Mouse (Mus musculus) midbrain, postnatal 0 days (tissue): ENCODE measurements around the gene Olfr548-ps1. TPM values are rescaled to one million over a fixed set of nuclear protein-coding genes. Genes with fewer than 3 reads are reported as not detected.

Experiments used
- ATAC-seq: fragments of 200-750 bp; cut with Nextera tagmentation; 2 replicates; pipeline ENCODE4 v1.8.0; 2017; ENCODE audit warnings: moderate number of reproducible peaks, mild to moderate bottlenecking, moderate TSS enrichment, moderate library complexity; ENCODE audit not compliant: low FRiP score
- DNase-seq: peaks from one replicate; pipeline ENCODE4 v3.0.0-alpha.2; 2015; ENCODE audit warnings: low spot score
- H3K27ac ChIP-seq: fragments of 300-500 bp; sonication (generic); 2 replicates; pipeline ENCODE4 v1.5.1; 2014; ENCODE audit warnings: low read depth, mild to moderate bottlenecking, low read length, mixed read lengths
- H3K27me3 ChIP-seq: fragments of 300-500 bp; sonication (generic); 2 replicates; pipeline ENCODE4 v1.6.1; 2014; ENCODE audit warnings: low read length, control low read depth, mixed read lengths; ENCODE audit not compliant: insufficient read depth
- H3K36me3 ChIP-seq: fragments of 300-500 bp; sonication (generic); 2 replicates; pipeline ENCODE4 v1.6.1; 2014; ENCODE audit warnings: low read length, control low read depth, mixed read lengths; ENCODE audit not compliant: insufficient read depth
- H3K4me1 ChIP-seq: fragments of 300-500 bp; sonication (generic); 2 replicates; pipeline ENCODE4 v1.6.1; 2014; ENCODE audit warnings: mild to moderate bottlenecking, control low read depth, antibody characterized with exemption, low read length, mixed read lengths; ENCODE audit not compliant: insufficient read depth
- H3K4me2 ChIP-seq: fragments of 300-500 bp; sonication (generic); 2 replicates; pipeline ENCODE4 v1.6.1; 2014; ENCODE audit warnings: low read depth, mild to moderate bottlenecking, low read length, mixed read lengths; ENCODE audit not compliant: poor library complexity, severe bottlenecking
- H3K4me3 ChIP-seq: fragments of 300-500 bp; sonication (generic); 2 replicates; pipeline ENCODE4 v1.5.1; 2014; ENCODE audit warnings: low read depth, mild to moderate bottlenecking, low read length, moderate library complexity
- H3K9ac ChIP-seq: fragments of 300-500 bp; sonication (generic); replicated peaks from 2 replicates; pipeline ENCODE4 v1.6.1; 2014; ENCODE audit warnings: mild to moderate bottlenecking, low read length, moderate library complexity, mixed read lengths; ENCODE audit not compliant: poor library complexity, severe bottlenecking
- H3K9me3 ChIP-seq: fragments of 300-500 bp; sonication (generic); 2 replicates; pipeline ENCODE4 v1.6.1; 2016; ENCODE audit warnings: low read length, control low read depth
- CTCF ChIP-seq: IDR thresholded peaks from 2 replicates; pipeline ENCODE4 v1.5.1; 2016; ENCODE audit warnings: antibody characterized with exemption, mild to moderate bottlenecking
- WGBS: fragments of 180-500 bp; shearing (Covaris S2); extraction: QIAGEN DNeasy Blood & Tissue Kit; methylation state at CpG from one replicate; pipeline ENCODE4 v1.1.7; 2014; 5-methylcytosine and 5-hydroxymethylcytosine counted together
- polyA plus RNA-seq: library from polyadenylated mRNA; unstranded; fragments of >200 nt; fragmentation: Nextera tagmentation; extraction: Ambion mirVana; gene quantifications from 2 replicates; pipeline ENCODE4 v1.2.1, GENCODE M21; 2015
- total RNA-seq: library from RNA; depleted of rRNA; stranded (reverse); fragments of >200 nt; gene quantifications from 2 replicates; pipeline ENCODE4 v1.2.3, GENCODE M21; 2014

Gene Olfr548-ps1
- total and polyA plus RNA-seq, 2 experiments from 2014 or later = not detected

DNA sequence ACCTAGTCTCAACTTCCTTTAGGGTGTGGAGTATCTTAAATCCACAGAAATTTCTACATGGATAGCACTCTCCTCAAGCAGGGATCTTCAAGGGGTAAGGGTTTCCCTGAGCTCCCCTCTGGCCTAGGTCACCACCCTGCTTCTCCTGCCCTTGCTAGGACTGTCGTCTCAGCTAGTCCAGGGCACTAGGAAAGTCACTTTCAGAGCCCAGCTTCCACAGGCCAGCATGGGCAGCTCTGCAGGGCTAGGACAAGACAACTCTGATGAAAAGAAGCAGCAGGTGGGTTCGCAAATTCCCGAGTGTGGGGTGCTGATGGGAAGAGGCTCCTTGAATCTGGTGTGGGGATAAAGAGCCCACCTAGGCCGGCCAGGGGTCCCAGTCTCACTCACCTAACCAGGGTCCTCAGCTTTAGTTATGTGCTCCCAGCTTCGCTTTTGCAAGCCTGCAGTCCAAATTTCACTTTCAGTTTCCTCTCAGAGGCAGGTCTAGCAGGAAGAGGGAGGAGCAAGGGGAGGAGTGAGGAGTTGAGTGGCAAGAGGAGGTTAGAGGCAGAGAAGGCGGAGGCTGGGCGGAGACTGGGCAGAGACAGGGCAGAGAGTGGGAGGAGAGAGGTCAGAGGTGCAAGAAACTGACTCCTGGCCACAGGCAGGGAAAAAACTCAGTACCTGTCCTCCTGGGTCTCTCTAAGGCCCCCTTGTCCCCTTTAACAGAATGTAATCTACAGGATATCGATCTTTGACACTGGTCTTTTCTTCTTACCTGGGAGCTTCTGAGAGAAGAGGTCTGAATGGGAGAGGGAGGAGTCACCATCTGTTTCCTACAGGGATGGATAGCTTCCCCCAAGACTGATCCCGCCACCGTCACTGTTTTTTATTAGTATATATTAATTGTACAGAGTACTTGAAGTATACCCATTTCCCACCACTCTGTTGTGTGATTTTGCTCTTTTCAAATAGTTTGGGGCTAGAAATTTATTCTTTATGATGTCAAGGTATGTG, 24.6 kb downstream of the Olfr548-ps1 start, which contains the start of gene Trim21:
Gene Trim21 (minus strand): TSS at position 488 of the 999 bp plus-strand sequence.
- Histone ChIP-seq H3K4me2 (peak within 1 kb of the TSS; percentile 38), H3K27ac (no peak within 1 kb of the TSS), H3K36me3 (no peaks in the 10 kb centered on the region), H3K9me3 (no peaks in the 10 kb centered on the region), H3K4me1 (no peaks in the 10 kb centered on the region), H3K9ac (no peak within 1 kb of the TSS), H3K27me3 (no peaks in the 10 kb centered on the region), H3K4me3 (peak within 1 kb of the TSS; percentile 29)
- peak; percentile 30 for DNase-seq
- no peak for TF ChIP-seq CTCF
- 21% methylated on average over 10 of the region's 10 CpGs for WGBS
- ATAC-seq = peak; percentile 66; the same call in 1 of the 2 replicates

DNA sequence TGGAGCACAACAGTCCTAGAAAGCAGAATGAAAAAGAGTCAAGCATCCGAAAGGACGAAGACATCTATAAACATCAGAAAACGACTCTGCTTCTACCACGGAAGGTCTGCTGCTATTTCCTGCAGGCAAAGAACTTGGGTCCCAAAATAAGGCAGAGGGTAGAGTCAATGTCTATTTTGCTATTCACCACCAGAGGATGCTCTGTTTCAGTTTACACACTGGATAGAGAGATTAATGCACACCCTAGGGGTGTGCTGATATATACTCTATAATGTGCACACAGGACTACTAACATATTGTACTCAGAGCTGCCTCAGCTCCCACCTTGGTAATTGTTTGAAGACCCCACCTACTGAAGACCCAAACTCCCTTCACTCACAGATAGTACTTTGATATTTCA, 25.5 kb downstream of the Olfr548-ps1 start:
- Histone ChIP-seq H3K4me3 (no peak overlapping the region), H3K9me3 (no peaks in the 10 kb centered on the region), H3K27ac (no peak overlapping the region), H3K36me3 (no peaks in the 10 kb centered on the region), H3K4me2 (no peak overlapping the region), H3K27me3 (no peaks in the 10 kb centered on the region), H3K9ac (no peak overlapping the region), H3K4me1 (no peaks in the 10 kb centered on the region)
- 93% methylated on average over 4 of the region's 4 CpGs for WGBS
- DNase-seq = no peak
- no peak for ATAC-seq
- peak; percentile 28; the same call in 1 of the 2 replicates for TF ChIP-seq CTCF

DNA sequence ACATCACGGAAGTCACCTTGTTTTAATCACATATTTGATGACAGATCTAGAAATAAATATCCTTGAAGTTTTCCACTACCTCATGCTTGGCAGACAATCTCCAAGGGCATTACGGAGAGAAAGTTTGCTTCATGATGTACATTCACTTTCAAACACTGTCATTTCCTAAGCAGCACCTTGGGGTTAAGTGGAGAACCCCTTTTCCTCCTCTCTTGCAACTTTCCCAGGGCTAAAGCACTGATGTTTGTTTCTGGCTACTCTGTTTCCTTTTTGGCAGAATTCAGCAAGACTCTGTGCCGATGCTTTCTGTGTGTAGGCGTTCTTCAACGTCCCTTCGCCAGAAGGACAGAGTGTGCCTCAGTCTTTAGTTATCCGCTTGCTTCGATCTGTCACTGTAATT, 30.4 kb downstream of the Olfr548-ps1 start, which contains the start of gene Olfr550:
Gene Olfr550 (plus strand): TSS at position 301 of the 400 bp plus-strand sequence.
- H3K9me3 ChIP-seq = no peaks in the 10 kb centered on the region
- TF ChIP-seq CTCF = no peak
- ATAC-seq = no peak

DNA sequence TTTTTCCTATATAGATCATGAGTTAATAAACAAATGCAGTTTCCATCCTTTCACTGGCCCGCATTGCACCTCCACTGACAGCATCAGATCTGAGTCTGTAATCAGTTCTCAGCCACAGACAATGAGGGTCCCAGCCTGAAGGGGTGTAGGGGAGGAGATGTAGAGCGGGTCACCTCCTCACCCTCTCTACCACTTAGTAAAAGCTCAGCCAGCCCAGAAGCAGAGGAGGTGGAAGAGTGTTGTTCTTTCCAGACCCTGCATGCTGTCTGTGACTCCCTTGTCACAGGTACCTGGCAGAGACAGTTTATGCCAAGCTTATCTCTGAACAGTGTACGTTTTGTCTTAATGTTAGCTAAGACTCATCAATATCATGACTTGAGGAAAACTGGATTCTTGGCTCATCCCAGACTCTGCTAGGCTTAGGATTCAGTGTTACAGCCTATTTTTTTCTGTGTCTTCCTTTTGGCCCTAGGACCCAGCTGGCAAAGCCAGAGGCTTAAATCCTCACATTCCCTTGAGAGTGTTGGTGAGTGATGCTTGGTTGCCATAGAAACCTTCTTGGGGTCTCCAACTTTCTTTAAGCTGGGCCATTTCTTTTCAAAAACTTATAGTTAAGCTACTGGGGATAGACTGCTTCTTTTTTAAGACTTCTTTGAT, 32.6 kb downstream of the Olfr548-ps1 start:
- WGBS = 34% methylated on average over 3 of the region's 3 CpGs
- H3K4me3 ChIP-seq = no peak overlapping the region
- TF ChIP-seq CTCF = no peak
- no peak overlapping the region for H3K9ac ChIP-seq
- H3K27me3 ChIP-seq = no peaks in the 10 kb centered on the region
- no peaks in the 10 kb centered on the region for H3K4me1 ChIP-seq
- no peak overlapping the region for H3K4me2 ChIP-seq
- ATAC-seq = peak; percentile 69; the same call in 1 of the 2 replicates
- H3K27ac ChIP-seq = no peak overlapping the region
- no peaks in the 10 kb centered on the region for H3K9me3 ChIP-seq
- no peaks in the 10 kb centered on the region for H3K36me3 ChIP-seq
- DNase-seq = peak; percentile 62

More for the DNA sequence above, 30.4 kb downstream of the Olfr548-ps1 start, which contains the start of gene Olfr550:
- Histone ChIP-seq H3K36me3 (no peaks in the 10 kb centered on the region), H3K27ac (no peak within 1 kb of the TSS), H3K27me3 (no peaks in the 10 kb centered on the region), H3K4me3 (no peak within 1 kb of the TSS), H3K9ac (no peak within 1 kb of the TSS), H3K4me1 (no peaks in the 10 kb centered on the region), H3K4me2 (no peak within 1 kb of the TSS)
- WGBS = 96% methylated on average over 8 of the region's 8 CpGs
- no peak for DNase-seq

DNA sequence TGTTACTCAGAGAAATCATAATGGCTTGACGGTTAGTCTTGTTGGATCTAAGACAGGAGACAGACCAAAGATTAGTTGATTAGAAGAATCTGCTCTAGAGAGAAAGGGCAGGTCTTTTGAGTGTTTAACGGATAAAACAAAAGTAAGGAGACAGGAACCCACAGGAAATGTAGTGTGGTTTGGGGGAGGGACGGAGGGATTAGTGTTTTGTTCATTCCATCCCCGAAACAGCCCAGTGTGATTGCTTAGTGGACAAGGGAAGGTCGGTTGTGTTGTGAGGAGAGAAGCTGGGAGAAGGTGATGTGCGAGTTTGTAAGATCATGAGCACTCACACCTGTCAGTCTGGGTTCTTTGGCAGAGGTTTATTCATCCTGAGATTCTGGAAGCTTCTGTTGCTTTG, 35.3 kb downstream of the Olfr548-ps1 start:
- H3K9me3 ChIP-seq = no peaks in the 10 kb centered on the region
- H3K9ac ChIP-seq = no peak overlapping the region
- ATAC-seq (no peak), DNase-seq (no peak)
- H3K27me3 ChIP-seq = no peaks in the 10 kb centered on the region
- no peaks in the 10 kb centered on the region for H3K4me1 ChIP-seq
- TF ChIP-seq CTCF = no peak
- H3K27ac ChIP-seq = no peak overlapping the region
- no peak overlapping the region for H3K4me2 ChIP-seq
- 56% methylated on average over 6 of the region's 6 CpGs for WGBS
- no peaks in the 10 kb centered on the region for H3K36me3 ChIP-seq
- H3K4me3 ChIP-seq = no peak overlapping the region
